Mouse (Mus musculus): ENCODE measurements around the gene Slc27a4. TPM values are rescaled to one million over a fixed set of nuclear protein-coding genes. Genes with fewer than 3 reads are reported as not detected.

The Slc27a4 gene
- polyA plus RNA-seq, 1 experiment from 2014 or later = 10.1 TPM

DNA sequence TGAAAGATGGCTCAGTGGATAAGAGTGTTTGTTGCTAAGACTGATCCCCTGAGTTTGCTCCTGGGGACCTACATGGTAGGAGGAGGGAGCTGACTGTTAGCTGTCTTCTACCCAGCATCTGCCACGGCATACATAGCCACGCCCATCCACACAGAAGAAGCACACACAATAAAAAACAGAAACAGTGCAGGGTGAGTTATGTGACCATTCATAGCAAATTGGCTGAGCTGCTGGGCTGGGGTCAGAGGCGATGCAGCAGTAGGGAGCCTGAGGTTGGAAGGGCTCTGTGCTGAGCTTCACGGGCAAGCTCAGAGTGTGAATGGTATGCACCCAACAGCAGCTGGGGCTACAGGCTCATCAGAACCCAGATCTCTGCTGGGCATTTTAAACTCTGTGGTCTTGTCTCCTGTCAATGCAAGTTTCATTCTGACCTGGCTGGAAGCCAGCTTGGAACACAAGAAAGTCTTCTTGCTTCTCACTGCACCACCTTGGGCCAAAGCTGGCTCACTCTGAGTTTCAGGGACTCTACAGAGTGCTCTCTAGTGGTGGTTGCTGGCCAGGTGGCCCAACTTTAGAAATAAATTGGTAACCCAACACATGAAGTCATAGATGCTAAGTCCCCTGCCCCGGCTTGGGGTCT is 47.5 kb downstream of the Slc27a4 start:
- Histone ChIP-seq H3K4me1 (peaks cover 37% of the 10 kb centered on the region), H3K27me3 (replicated peaks; ENCODE audit: low read depth, poor library complexity, severe bottlenecking) (peaks cover 86% of the 10 kb centered on the region), H3K4me3 (no peak overlapping the region), H3K9me3 (no peaks in the 10 kb centered on the region), H3K27ac (replicated peaks) (no peak overlapping the region; the same call in 1 of the 2 replicates), H3K36me3 (replicated peaks) (0 out of 2 replicates have a peak, but pooled peaks cover 7% of the 10 kb centered on the region)
- DNase-seq (ENCODE audit: low spot score) = no peak
- 70% methylated on average over 5 of the region's 5 CpGs for WGBS

DNA sequence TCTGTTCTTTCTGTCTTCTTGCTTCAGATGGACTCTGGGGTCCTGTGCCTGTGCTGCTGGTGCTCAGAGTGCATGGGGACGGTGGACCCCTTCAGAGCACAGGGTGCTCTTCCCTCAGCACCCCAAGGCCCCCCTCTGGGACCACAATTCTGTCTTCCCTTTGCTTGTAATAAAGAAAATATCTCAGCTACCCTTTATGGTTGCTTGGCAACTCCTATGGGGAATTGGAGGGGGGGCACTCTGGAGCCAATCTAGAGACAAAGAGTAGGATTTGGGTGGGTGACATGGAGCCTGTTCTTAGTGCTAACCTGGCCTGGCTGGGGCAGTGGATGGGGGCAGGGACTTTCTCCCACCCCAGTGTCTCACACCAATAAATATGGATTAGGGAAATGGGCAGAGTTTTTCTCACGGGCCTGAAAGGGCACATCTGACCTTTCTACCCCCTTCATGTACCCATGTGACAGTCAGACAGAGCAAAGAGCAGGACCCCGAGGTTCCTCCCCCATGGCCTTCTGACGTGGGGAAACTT is 50.6 kb downstream of the Slc27a4 start:
- DNase-seq (ENCODE audit: low spot score) = no peak
- peaks cover 83% of the 10 kb centered on the region for H3K27me3 ChIP-seq (replicated peaks; ENCODE audit: low read depth, poor library complexity, severe bottlenecking)
- H3K9me3 ChIP-seq = no peaks in the 10 kb centered on the region
- peaks cover 42% of the 10 kb centered on the region for H3K4me1 ChIP-seq
- H3K4me3 ChIP-seq = no peak overlapping the region
- H3K36me3 ChIP-seq (replicated peaks) = no peaks in the 10 kb centered on the region
- peak overlapping the region; percentile 70 for H3K27ac ChIP-seq (replicated peaks)
- 56% methylated on average over 4 of the region's 4 CpGs for WGBS

DNA sequence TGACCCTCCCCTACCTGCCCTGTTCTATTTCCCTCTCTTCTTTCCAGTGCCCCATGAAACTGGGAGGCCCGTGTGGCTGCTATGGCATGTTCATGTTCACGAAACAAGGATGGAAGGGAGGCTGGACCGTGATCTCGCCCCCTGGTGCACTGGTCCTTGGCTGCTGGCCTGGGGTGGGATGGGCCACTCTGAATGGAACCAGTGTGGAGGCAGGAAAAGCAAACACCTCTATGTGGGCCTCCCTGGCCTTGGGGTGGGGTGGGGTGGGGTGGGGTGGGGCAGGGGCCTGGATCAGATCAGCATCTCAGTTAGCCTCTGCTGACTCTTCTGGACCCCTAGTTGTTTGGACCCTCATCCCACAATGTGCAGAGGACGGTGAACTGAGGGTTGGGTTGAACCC is 51.3 kb downstream of the Slc27a4 start:
- Histone ChIP-seq H3K27me3 (replicated peaks; ENCODE audit: low read depth, poor library complexity, severe bottlenecking) (peaks cover 83% of the 10 kb centered on the region), H3K36me3 (replicated peaks) (no peaks in the 10 kb centered on the region), H3K9me3 (no peaks in the 10 kb centered on the region), H3K4me3 (no peak overlapping the region), H3K4me1 (peaks cover 46% of the 10 kb centered on the region), H3K27ac (replicated peaks) (peak overlapping the region; percentile 70)
- WGBS = 77% methylated on average over 5 of the region's 5 CpGs
- DNase-seq (ENCODE audit: low spot score) = no peak

DNA sequence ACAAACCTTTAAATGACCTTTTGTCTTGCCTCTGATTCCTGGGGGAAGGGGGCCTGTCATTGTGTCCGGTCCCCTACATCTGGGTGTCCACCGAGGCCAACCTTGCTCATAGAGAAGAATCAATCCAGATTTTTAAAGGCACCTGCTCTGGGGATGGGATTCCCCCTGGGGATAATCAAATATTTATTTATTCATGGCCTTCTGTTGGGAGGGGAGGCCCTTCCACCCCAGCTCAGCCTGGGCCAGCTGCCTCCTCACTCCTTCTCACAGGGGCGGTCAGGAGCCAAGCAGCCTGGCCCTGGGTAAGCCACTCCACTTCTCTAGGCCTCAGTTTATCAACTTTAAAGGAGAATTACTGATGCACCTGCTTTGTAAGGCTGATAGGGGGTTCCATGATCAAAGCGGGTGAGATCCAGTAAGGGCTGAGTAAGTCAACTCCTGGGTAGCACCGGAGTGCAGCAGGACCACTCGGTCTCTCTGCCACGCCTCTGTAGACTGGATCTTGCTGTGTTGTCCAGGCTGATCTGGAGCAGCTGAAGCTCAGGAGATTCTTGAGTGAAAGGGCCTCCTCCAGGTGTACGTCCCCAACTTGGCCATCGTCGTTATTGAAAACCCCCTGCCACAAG is 53.3 kb downstream of the Slc27a4 start:
- Histone ChIP-seq H3K4me3 (no peak overlapping the region), H3K9me3 (no peaks in the 10 kb centered on the region), H3K27me3 (replicated peaks; ENCODE audit: low read depth, poor library complexity, severe bottlenecking) (peaks cover 69% of the 10 kb centered on the region), H3K27ac (replicated peaks) (peak overlapping the region; percentile 77), H3K36me3 (replicated peaks) (no peaks in the 10 kb centered on the region), H3K4me1 (peaks cover 42% of the 10 kb centered on the region)
- no peak for DNase-seq (ENCODE audit: low spot score)
- 72% methylated on average over 10 of the region's 10 CpGs for WGBS

DNA sequence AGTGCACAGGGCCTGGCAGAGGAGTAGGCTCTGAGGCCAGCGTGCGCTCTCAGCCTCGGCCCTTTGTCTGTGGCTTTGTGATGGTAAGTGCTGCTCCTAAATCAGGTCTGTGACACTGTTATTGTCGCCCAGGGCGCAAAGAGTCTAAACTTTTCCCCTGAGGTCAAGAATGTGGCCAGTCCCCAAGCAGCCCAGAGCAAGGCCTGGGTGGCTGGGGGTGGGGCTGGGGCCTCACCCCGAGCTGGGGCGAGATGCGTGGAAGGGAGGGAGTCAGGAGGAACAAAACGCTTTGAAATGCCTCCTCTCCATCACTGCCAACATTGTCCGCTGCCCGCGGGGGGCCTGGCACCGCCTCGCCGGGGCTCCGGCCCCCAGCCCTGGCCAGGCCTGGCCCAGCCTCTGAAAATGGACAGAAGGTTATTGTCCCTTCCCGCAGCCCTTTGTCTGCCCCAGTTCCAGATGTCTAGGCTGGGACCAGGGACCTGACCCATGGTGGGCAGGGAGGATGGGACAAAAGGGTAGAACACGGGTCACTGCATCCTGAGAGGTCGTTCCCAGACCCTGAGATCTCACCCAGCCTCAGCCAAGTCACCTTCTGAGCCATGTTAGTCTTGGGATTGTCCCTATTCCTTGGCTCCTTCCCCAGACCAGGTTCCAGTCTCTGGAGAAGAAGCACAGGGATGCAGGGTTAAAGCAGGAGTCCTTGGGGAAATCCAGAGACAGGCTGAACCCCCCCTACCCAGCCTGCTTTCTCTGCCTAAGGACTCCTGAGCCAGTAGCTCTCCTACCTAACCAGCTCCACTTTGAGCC is 54.2 kb downstream of the Slc27a4 start:
- Histone ChIP-seq H3K4me3 (peak overlapping the region; percentile 12; the same call in 1 of the 2 replicates), H3K27me3 (replicated peaks; ENCODE audit: low read depth, poor library complexity, severe bottlenecking) (peaks cover 60% of the 10 kb centered on the region), H3K36me3 (replicated peaks) (no peaks in the 10 kb centered on the region), H3K27ac (replicated peaks) (peak overlapping the region; percentile 77), H3K4me1 (peaks cover 40% of the 10 kb centered on the region), H3K9me3 (no peaks in the 10 kb centered on the region)
- WGBS = 8% methylated on average over 19 of the region's 19 CpGs
- peak; percentile 46 for DNase-seq (ENCODE audit: low spot score)

DNA sequence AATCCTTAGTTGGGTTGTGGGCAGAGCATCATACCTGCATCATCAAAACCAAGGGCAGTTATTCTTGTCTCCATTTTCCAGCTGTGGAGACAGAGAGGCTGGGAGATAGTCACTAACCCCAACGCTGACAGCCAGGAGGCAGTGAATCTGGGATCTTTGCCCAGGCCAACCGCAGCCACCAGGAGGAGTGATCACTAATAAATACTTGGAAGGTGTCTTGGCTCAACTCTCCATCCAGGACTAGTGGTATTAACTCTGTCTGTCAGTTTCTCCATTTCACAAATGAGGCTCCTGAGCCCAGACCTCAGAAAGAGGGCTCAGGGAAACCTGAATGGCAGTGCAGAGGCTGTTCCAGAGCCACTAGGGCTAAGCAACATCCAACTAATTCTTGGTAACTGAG is 54.9 kb downstream of the Slc27a4 start:
- Histone ChIP-seq H3K4me3 (no peak overlapping the region), H3K4me1 (peaks cover 40% of the 10 kb centered on the region), H3K27me3 (replicated peaks; ENCODE audit: low read depth, poor library complexity, severe bottlenecking) (peaks cover 59% of the 10 kb centered on the region), H3K9me3 (no peaks in the 10 kb centered on the region), H3K27ac (replicated peaks) (peak overlapping the region; percentile 77), H3K36me3 (replicated peaks) (no peaks in the 10 kb centered on the region)
- DNase-seq (ENCODE audit: low spot score) = no peak
- 61% methylated on average over 2 of the region's 2 CpGs for WGBS

DNA sequence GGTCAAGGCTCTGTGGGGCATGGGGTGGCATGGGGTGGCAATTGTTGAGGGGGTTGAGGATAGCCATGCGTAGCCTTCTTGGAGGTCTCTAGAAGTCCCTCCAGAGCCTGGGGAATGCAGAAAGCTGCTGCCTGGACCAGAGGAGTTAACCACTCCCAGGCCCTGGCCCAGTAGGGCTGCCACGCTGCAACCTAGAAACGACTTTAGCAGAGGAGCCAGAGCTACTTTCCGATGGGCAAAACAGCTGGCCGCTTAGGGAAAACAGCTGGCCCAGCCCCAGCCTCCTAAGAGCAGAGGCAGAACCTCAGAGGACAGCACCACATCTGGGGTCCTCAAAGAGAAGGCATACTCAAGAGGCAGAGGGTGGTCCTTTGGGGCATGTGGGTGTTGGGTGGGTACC is 55.5 kb downstream of the Slc27a4 start:
- Histone ChIP-seq H3K4me1 (peaks cover 40% of the 10 kb centered on the region), H3K27me3 (replicated peaks; ENCODE audit: low read depth, poor library complexity, severe bottlenecking) (peaks cover 57% of the 10 kb centered on the region), H3K9me3 (no peaks in the 10 kb centered on the region), H3K27ac (replicated peaks) (peak overlapping the region; percentile 65), H3K4me3 (no peak overlapping the region), H3K36me3 (replicated peaks) (no peaks in the 10 kb centered on the region)
- no peak for DNase-seq (ENCODE audit: low spot score)
- WGBS = 76% methylated on average over 5 of the region's 5 CpGs

DNA sequence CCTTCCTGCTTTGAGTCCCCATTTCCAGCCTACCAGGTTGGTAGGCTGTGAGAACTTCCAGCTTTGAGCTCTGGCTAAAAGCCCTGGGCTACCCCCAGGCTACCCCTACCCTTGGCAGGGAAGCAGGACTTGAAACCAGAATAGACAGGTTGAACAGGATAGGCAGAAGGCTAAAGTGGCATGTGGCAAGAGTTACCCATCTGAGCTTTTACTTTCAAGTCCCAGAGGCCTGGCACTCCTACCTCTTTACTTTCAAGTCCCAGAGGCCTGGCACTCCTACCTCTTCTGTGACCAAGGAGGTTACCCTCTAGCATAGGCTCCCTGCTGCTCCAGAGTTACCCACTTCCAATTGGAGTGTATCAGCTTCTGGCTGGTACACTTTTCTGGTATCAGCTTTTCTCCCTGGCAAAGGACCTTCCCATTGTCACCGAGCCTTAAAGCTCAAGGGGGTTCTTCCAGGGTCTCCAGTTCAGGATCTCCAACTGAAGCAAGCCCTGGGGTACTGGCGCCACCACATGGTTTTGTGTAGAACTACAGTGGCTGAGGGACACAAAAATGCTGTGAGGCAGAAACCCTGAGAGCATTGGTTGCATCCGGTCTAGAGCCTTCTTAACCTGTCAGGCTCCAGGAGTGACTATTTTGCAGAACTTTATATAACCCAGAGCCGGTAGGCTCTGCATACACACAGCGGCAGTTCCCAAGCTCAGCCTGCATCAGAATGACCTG is 56.5 kb downstream of the Slc27a4 start:
- WGBS = 15% methylated on average over 5 of the region's 5 CpGs
- Histone ChIP-seq H3K36me3 (replicated peaks) (no peaks in the 10 kb centered on the region), H3K4me1 (peaks cover 33% of the 10 kb centered on the region), H3K9me3 (no peaks in the 10 kb centered on the region), H3K4me3 (0 out of 2 replicates have a peak overlapping the region, but pooled peaks have one; percentile 6), H3K27ac (replicated peaks) (peak overlapping the region; percentile 65), H3K27me3 (replicated peaks; ENCODE audit: low read depth, poor library complexity, severe bottlenecking) (peaks cover 54% of the 10 kb centered on the region)
- DNase-seq (ENCODE audit: low spot score) = peak; percentile 69

DNA sequence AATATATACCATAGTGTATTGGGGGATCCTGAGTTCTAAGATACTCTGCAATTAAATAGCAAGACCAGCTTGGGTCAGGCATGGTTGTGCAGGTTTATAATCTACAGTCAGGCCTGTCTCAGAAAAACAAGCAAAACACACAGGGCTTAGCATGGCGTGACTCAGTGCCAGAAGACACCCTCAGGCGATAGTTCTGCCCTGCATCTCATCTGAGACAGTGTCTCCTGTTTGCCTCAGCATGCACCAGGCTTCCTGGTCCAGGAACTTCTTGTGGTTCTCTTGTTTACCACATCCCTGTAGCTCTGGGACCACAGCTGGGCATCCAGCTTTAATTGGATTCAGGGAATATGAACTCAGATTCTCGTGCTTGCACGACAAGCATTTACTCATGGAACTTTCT is 62.7 kb downstream of the Slc27a4 start:
- no peak for DNase-seq (ENCODE audit: low spot score)

More for the DNA sequence above, 62.7 kb downstream of the Slc27a4 start:
- Histone ChIP-seq H3K27me3 (replicated peaks; ENCODE audit: low read depth, poor library complexity, severe bottlenecking) (peaks cover 21% of the 10 kb centered on the region), H3K4me1 (peaks cover 17% of the 10 kb centered on the region), H3K36me3 (replicated peaks) (no peaks in the 10 kb centered on the region), H3K4me3 (no peak overlapping the region), H3K27ac (replicated peaks) (no peak overlapping the region), H3K9me3 (no peaks in the 10 kb centered on the region)
- WGBS = 70% methylated on average over 4 of the region's 4 CpGs

Small RNA genes lying within 50 kb of the gene (microRNA-seq; reads per million reads assigned to microRNA genes)
- gene Mir219a-2 (not detected), gene Mir219b (not detected)

Other genes starting within 250 kb of the Slc27a4 start
- 16.5 and 17.3 TPM in 2 replicates for gene Rapgef1, start 182.9 kb upstream of the Slc27a4 start, polyA plus RNA-seq (2016; fragmentation: Nextera tagmentation; extraction: Ambion mirVana)
- not detected in 2 replicates for gene Gm13420, start 50.9 kb upstream of the Slc27a4 start, polyA plus RNA-seq (2016; fragmentation: Nextera tagmentation; extraction: Ambion mirVana)
- gene Gm13547, start 43.3 kb upstream of the Slc27a4 start, polyA plus RNA-seq (2016; fragmentation: Nextera tagmentation; extraction: Ambion mirVana) = not detected in 2 replicates
- gene Coq4, start 15.1 kb upstream of the Slc27a4 start, polyA plus RNA-seq (2016; fragmentation: Nextera tagmentation; extraction: Ambion mirVana) = 45.0 and 50.5 TPM in 2 replicates
- 60.7 and 65.1 TPM in 2 replicates for gene Trub2, start 14.1 kb upstream of the Slc27a4 start, polyA plus RNA-seq (2016; fragmentation: Nextera tagmentation; extraction: Ambion mirVana)
- gene Urm1, start 17.4 kb downstream of the Slc27a4 start, polyA plus RNA-seq (2016; fragmentation: Nextera tagmentation; extraction: Ambion mirVana) = 18.0 and 23.7 TPM in 2 replicates
- 12.3 and 19.2 TPM in 2 replicates for gene Cercam, start 66.5 kb downstream of the Slc27a4 start, polyA plus RNA-seq (2016; fragmentation: Nextera tagmentation; extraction: Ambion mirVana)
- 102 and 111 TPM in 2 replicates for gene Odf2, start 86.6 kb downstream of the Slc27a4 start, polyA plus RNA-seq (2016; fragmentation: Nextera tagmentation; extraction: Ambion mirVana)
- 78.1 and 79.6 TPM in 2 replicates for gene Gle1, start 132.8 kb downstream of the Slc27a4 start, polyA plus RNA-seq (2016; fragmentation: Nextera tagmentation; extraction: Ambion mirVana)
- gene Sptan1, start 162.9 kb downstream of the Slc27a4 start, polyA plus RNA-seq (2016; fragmentation: Nextera tagmentation; extraction: Ambion mirVana) = 92.9 and 95.8 TPM in 2 replicates
- 29.4 and 32.9 TPM in 2 replicates for gene Wdr34, start 246.2 kb downstream of the Slc27a4 start, polyA plus RNA-seq (2016; fragmentation: Nextera tagmentation; extraction: Ambion mirVana)